In the genomic region with DNA sequence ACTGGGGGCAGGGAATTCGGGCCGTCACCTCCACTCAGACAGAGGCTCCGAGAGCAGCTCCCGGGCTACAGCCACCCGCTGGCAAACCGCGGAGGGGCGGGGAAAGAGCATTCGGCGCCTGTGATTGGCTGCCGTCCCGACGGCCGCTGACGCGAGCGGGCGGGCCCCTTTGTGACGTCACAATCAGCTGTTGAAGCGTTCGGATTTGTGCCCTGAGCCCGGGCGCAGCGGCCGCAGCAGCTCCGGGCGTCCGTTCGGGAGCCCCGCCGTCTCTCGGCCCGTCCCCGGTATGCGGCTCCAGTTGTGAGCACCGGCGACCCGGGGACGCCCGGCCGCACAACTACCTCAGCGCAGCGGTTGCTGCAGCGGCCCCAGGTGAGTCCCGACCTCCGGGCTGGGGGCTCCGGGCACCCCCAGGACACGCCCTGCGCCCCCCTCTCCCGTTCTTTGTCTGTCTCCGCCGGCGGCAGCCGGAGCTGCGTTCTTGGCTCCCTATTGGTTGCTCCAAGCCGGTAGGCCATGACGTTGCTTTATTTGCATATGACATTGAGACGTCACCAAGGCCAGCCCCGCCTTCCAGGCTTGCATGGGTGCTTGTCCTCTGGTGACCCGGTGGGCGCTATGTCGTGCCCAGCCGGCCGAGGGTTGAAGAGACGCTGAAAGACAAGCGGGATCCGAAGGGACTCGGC, we compare ENCODE assay signal across 8 mouse cellular contexts. TPM values are rescaled to one million over a fixed set of nuclear protein-coding genes. Genes with fewer than 3 reads are reported as not detected.
DNase-seq lines count a peak whose midpoint lies in the region; ATAC-seq and TF ChIP-seq lines count a peak whose summit lies in the region.

No protein-coding gene starts in this region.

- peak; percentile 88 for ATAC-seq in embryonic facial prominence, embryonic 15.5 days (ENCODE audit: insufficient number of reproducible peaks, low FRiP score, low TSS enrichment, low read depth)
- ATAC-seq in kidney, embryonic 15.5 days (replicated peaks; ENCODE audit: low FRiP score) = peak; percentile 93
- peak; percentile 84 for ATAC-seq in monocyte, adult 5-6 weeks (replicated peaks; ENCODE audit: insufficient number of reproducible peaks, low FRiP score, low TSS enrichment, poor library complexity, severe bottlenecking)

- peak overlapping the region; percentile 79 for H3K4me3 ChIP-seq in bone marrow, adult 2 months (replicated peaks; ENCODE audit: control insufficient read depth, low read depth, low read length)
- H3K4me3 ChIP-seq in embryonic facial prominence, embryonic 15.5 days (replicated peaks) = peak overlapping the region; percentile 80
- peak overlapping the region; percentile 92 for H3K4me3 ChIP-seq in heart, embryonic 10.5 days
- H3K4me3 ChIP-seq in kidney, embryonic 15.5 days (replicated peaks) = peak overlapping the region; percentile 66

- DNase-seq in 416B (ENCODE audit: low read depth) (peak; percentile 95), liver (peak; percentile 96)
- peak; percentile 98 for DNase-seq in heart, embryonic 10.5 days (ENCODE audit: low spot score)
- DNase-seq in spleen, postnatal 4 days (ENCODE audit: low spot score in 2 of 2) = peak; percentile 97 to 98

- TF ChIP-seq POLR2A in bone marrow, adult 2 months (IDR thresholded peaks at IDR 0.05; ENCODE audit: borderline replicate concordance, control insufficient read depth, low read depth, low read length) = peak; percentile 51; the same call in 1 of the 2 replicates

- peak overlapping the region; percentile 87 for H3K9ac ChIP-seq in embryonic facial prominence, embryonic 15.5 days
- H3K9ac ChIP-seq in kidney, embryonic 15.5 days = peak overlapping the region; percentile 75

- under 1% methylated on average over 68 of the region's 68 CpGs for WGBS in bone marrow, adult 2 months
- under 1% methylated on average over 68 of the region's 68 CpGs for WGBS in embryonic facial prominence, embryonic 15.5 days
- WGBS in heart, embryonic 10.5 days = 0% methylated on average over 68 of the region's 68 CpGs
- under 1% methylated on average over 67 of the region's 68 CpGs for WGBS in kidney, embryonic 15.5 days

- H3K27ac ChIP-seq in bone marrow, adult 2 months (ENCODE audit: control insufficient read depth, insufficient read depth, low read depth, low read length, poor library complexity) = peak overlapping the region; percentile 99
- H3K27ac ChIP-seq in embryonic facial prominence, embryonic 15.5 days (replicated peaks) = peak overlapping the region; percentile 96
- H3K27ac ChIP-seq in heart, embryonic 10.5 days = peak overlapping the region; percentile 99
- H3K27ac ChIP-seq in kidney, embryonic 15.5 days = peak overlapping the region; percentile 94

- no peaks in the 10 kb centered on the region for H3K9me3 ChIP-seq in embryonic facial prominence, embryonic 15.5 days (replicated peaks)
- H3K9me3 ChIP-seq in heart, embryonic 10.5 days = no peaks in the 10 kb centered on the region
- H3K9me3 ChIP-seq in kidney, embryonic 15.5 days (replicated peaks) = no peaks in the 10 kb centered on the region

- no peaks in the 10 kb centered on the region; the same call in 1 of the 2 replicates for H3K4me1 ChIP-seq in bone marrow, adult 2 months (ENCODE audit: control insufficient read depth, insufficient read depth, low read length)
- peaks cover 37% of the 10 kb centered on the region for H3K4me1 ChIP-seq in embryonic facial prominence, embryonic 15.5 days
- peaks cover 38% of the 10 kb centered on the region for H3K4me1 ChIP-seq in heart, embryonic 10.5 days
- peaks cover 39% of the 10 kb centered on the region for H3K4me1 ChIP-seq in kidney, embryonic 15.5 days

- peak overlapping the region; percentile 85 for H3K4me2 ChIP-seq in embryonic facial prominence, embryonic 15.5 days (replicated peaks)
- H3K4me2 ChIP-seq in kidney, embryonic 15.5 days = peak overlapping the region; percentile 90

- no peak for TF ChIP-seq CTCF in bone marrow, adult 2 months (IDR thresholded peaks at IDR 0.05; ENCODE audit: control insufficient read depth, insufficient read depth, low read length)

- H3K36me3 ChIP-seq in embryonic facial prominence, embryonic 15.5 days = no peaks in the 10 kb centered on the region
- peaks cover 19% of the 10 kb centered on the region for H3K36me3 ChIP-seq in heart, embryonic 10.5 days
- H3K36me3 ChIP-seq in kidney, embryonic 15.5 days = no peaks in the 10 kb centered on the region

- peaks cover 11% of the 10 kb centered on the region for H3K27me3 ChIP-seq in embryonic facial prominence, embryonic 15.5 days
- peaks cover 24% of the 10 kb centered on the region for H3K27me3 ChIP-seq in heart, embryonic 10.5 days (ENCODE audit: insufficient read depth, poor library complexity, severe bottlenecking)
- H3K27me3 ChIP-seq in kidney, embryonic 15.5 days = peaks cover 13% of the 10 kb centered on the region

RNA-seq across cellular contexts. Expression of a gene that starts 0.9 kb away (rescaled TPM):
- polyA plus RNA-seq in bone marrow, adult 2 months (2011; ENCODE audit: insufficient read depth, insufficient read length, low replicate concordance, missing spikeins) = 15.1 and 17.4 TPM in 2 replicates
- 22.8 and 26.0 TPM in 2 replicates for polyA plus RNA-seq in embryonic facial prominence, embryonic 15.5 days (2015; fragmentation: Nextera tagmentation; extraction: Ambion mirVana)
- 61.4 and 118 TPM in 2 replicates for polyA plus RNA-seq in heart, embryonic 10.5 days (2016; fragmentation: Nextera tagmentation; extraction: Ambion mirVana)
- 23.5 and 25.7 TPM in 2 replicates for polyA plus RNA-seq in kidney, embryonic 15.5 days (2015; fragmentation: Nextera tagmentation; extraction: Ambion mirVana)
- 17.6 to 83.5 TPM (median 20.0 TPM) in 3 replicates for total RNA-seq in monocyte, adult 5-6 weeks (2017)

RNA-seq across cellular contexts. Expression of a gene that starts 24.6 kb away (rescaled TPM):
- polyA plus RNA-seq in bone marrow, adult 2 months (2011; ENCODE audit: insufficient read depth, insufficient read length, low replicate concordance, missing spikeins) = 13.5 and 14.6 TPM in 2 replicates
- polyA plus RNA-seq in embryonic facial prominence, embryonic 15.5 days (2015; fragmentation: Nextera tagmentation; extraction: Ambion mirVana) = 40.6 and 44.9 TPM in 2 replicates
- 60.3 and 61.2 TPM in 2 replicates for polyA plus RNA-seq in heart, embryonic 10.5 days (2016; fragmentation: Nextera tagmentation; extraction: Ambion mirVana)
- 59.1 and 62.7 TPM in 2 replicates for polyA plus RNA-seq in kidney, embryonic 15.5 days (2015; fragmentation: Nextera tagmentation; extraction: Ambion mirVana)
- total RNA-seq in monocyte, adult 5-6 weeks (2017) = 11.6 to 23.2 TPM (median 12.3 TPM) in 3 replicates

Comparison
In these comparisons a context has a peak if more than half of its experiments do, and no peak if none do; other contexts are left out.
1. Peak in every context shown above with its lines: DNase-seq, ATAC-seq, H3K4me3 ChIP-seq and H3K27ac ChIP-seq.